Mouse (Mus musculus): Measurements from ENCODE around the gene Phactr3. TPM values are rescaled to one million over a fixed set of nuclear protein-coding genes. Genes with fewer than 3 reads are reported as not detected.

Phactr3 gene
- total and polyA plus RNA-seq, 3 experiments, result not detected

- TF ChIP-seq JUND (IDR thresholded peaks at IDR 0.05; ENCODE audit: low read depth, low read length), result no peak
- TF ChIP-seq MYC (IDR thresholded peaks at IDR 0.05; ENCODE audit: low read depth, low read length), result no peak
- TF ChIP-seq SIN3A (IDR thresholded peaks at IDR 0.05; ENCODE audit: low read length), result no peak
- DNase-seq (ENCODE audit: low read depth, low spot score), result no peak
- Histone ChIP-seq H3K9ac (ENCODE audit: control insufficient read depth, low read depth, low read length, poor library complexity, severe bottlenecking) (no peak overlapping the region), H3K4me1 (ENCODE audit: control insufficient read depth in 1 of 2, insufficient read depth in 2 of 2, low read length in 2 of 2) (no peaks in the 10 kb centered on the region), H3K4me3 (ENCODE audit: control insufficient read depth in 1 of 2, insufficient read depth in 1 of 2, low read depth in 2 of 2, low read length in 2 of 2) (no peak overlapping the region), H3K27me3 (ENCODE audit: control insufficient read depth in 1 of 2, insufficient read depth in 2 of 2, low read length in 2 of 2) (no peaks in the 10 kb centered on the region), H3K36me3 (ENCODE audit: control insufficient read depth in 1 of 2, insufficient read depth in 2 of 2, low read length in 2 of 2) (no peaks in the 10 kb centered on the region), H3K79me2 (ENCODE audit: control insufficient read depth, insufficient read depth, low read length, poor library complexity) (no peaks in the 10 kb centered on the region), H3K27ac (ENCODE audit: control insufficient read depth, low read depth, low read length) (no peak overlapping the region), H3K9me3 (replicated peaks; ENCODE audit: insufficient read depth, low read length) (no peaks in the 10 kb centered on the region)
These were observed 77.3 kb downstream of the Phactr3 start for GRCm38 (mm10) chr2:178196038-178196437.

- H3K79me2 ChIP-seq (ENCODE audit: control insufficient read depth, insufficient read depth, low read length, poor library complexity), result no peaks in the 10 kb centered on the region
- H3K4me1 ChIP-seq (ENCODE audit: control insufficient read depth in 1 of 2, insufficient read depth in 2 of 2, low read length in 2 of 2), result no peaks in the 10 kb centered on the region
- H3K36me3 ChIP-seq (ENCODE audit: control insufficient read depth in 1 of 2, insufficient read depth in 2 of 2, low read length in 2 of 2), result no peaks in the 10 kb centered on the region
- no peaks in the 10 kb centered on the region for H3K27me3 ChIP-seq (ENCODE audit: control insufficient read depth in 1 of 2, insufficient read depth in 2 of 2, low read length in 2 of 2)
- no peak for DNase-seq (ENCODE audit: low read depth, low spot score)
- H3K27ac ChIP-seq (ENCODE audit: control insufficient read depth, low read depth, low read length), result no peak overlapping the region
- no peak overlapping the region for H3K9ac ChIP-seq (ENCODE audit: control insufficient read depth, low read depth, low read length, poor library complexity, severe bottlenecking)
- H3K9me3 ChIP-seq (replicated peaks; ENCODE audit: insufficient read depth, low read length), result no peaks in the 10 kb centered on the region
- no peak overlapping the region for H3K4me3 ChIP-seq (ENCODE audit: control insufficient read depth in 1 of 2, insufficient read depth in 1 of 2, low read depth in 2 of 2, low read length in 2 of 2)
- TF ChIP-seq MAZ (IDR thresholded peaks at IDR 0.05; ENCODE audit: low read depth, low read length) (no peak), NRF1 (IDR thresholded peaks at IDR 0.05; ENCODE audit: insufficient read depth, low read depth, low read length, poor library complexity, severe bottlenecking) (no peak), NELFE (IDR thresholded peaks at IDR 0.05; ENCODE audit: low read depth, low read length) (no peak), POLR2AphosphoS5 (IDR thresholded peaks at IDR 0.05; ENCODE audit: borderline replicate concordance, low read depth, low read length) (no peak), ZC3H11A (IDR thresholded peaks at IDR 0.05; ENCODE audit: low read depth, low read length) (no peak), EP300 (IDR thresholded peaks at IDR 0.05; ENCODE audit: low read depth in 1 of 2, low read length in 2 of 2) (no peak), RAD21 (IDR thresholded peaks at IDR 0.05; ENCODE audit: low read depth, low read length) (no peak), ZKSCAN1 (IDR thresholded peaks at IDR 0.05; ENCODE audit: low read depth, low read length) (no peak), MXI1 (IDR thresholded peaks at IDR 0.05; ENCODE audit: low read depth, low read length) (no peak), ELF1 (IDR thresholded peaks at IDR 0.05; ENCODE audit: low read depth, low read length) (no peak)
These were observed 78.8 kb downstream of the Phactr3 start for GRCm38 (mm10) chr2:178197542-178197941.

GRCm38 (mm10) chr2:178204455-178204854 is 85.7 kb downstream of the Phactr3 start:
- no peaks in the 10 kb centered on the region for H3K9me3 ChIP-seq (replicated peaks; ENCODE audit: insufficient read depth, low read length)
- H3K27me3 ChIP-seq (ENCODE audit: control insufficient read depth in 1 of 2, insufficient read depth in 2 of 2, low read length in 2 of 2), result no peaks in the 10 kb centered on the region
- TF ChIP-seq TBP (IDR thresholded peaks at IDR 0.05; ENCODE audit: low read depth, low read length) (no peak), E2F4 (IDR thresholded peaks at IDR 0.05; ENCODE audit: borderline replicate concordance, low read depth, low read length) (no peak), KAT2A (conservative IDR thresholded peaks at IDR 0.05; ENCODE audit: low read depth, low read length) (no peak), EP300 (IDR thresholded peaks at IDR 0.05; ENCODE audit: low read depth in 1 of 2, low read length in 2 of 2) (no peak), GATA1 (IDR thresholded peaks at IDR 0.05; ENCODE audit: low read depth, low read length) (no peak), MYB (IDR thresholded peaks at IDR 0.05; ENCODE audit: low read depth, low read length) (no peak), ETS1 (IDR thresholded peaks at IDR 0.05; ENCODE audit: low read depth, low read length) (no peak), CHD1 (IDR thresholded peaks at IDR 0.05; ENCODE audit: low read depth, low read length) (no peak), MYC (IDR thresholded peaks at IDR 0.05; ENCODE audit: low read depth, low read length) (no peak), HCFC1 (IDR thresholded peaks at IDR 0.05; ENCODE audit: low read depth, low read length) (no peak), MAZ (IDR thresholded peaks at IDR 0.05; ENCODE audit: low read depth, low read length) (no peak), CHD2 (IDR thresholded peaks at IDR 0.05; ENCODE audit: low read length) (no peak), ZKSCAN1 (IDR thresholded peaks at IDR 0.05; ENCODE audit: low read depth, low read length) (no peak), NRF1 (IDR thresholded peaks at IDR 0.05; ENCODE audit: insufficient read depth, low read depth, low read length, poor library complexity, severe bottlenecking) (no peak), UBTF (IDR thresholded peaks at IDR 0.05; ENCODE audit: borderline replicate concordance, insufficient read depth, low read depth, low read length) (no peak), TAL1 (IDR thresholded peaks at IDR 0.05; ENCODE audit: low read length) (no peak), MXI1 (IDR thresholded peaks at IDR 0.05; ENCODE audit: low read depth, low read length) (no peak)

More at GRCm38 (mm10) chr2:178204455-178204854, 85.7 kb downstream of the Phactr3 start:
- no peaks in the 10 kb centered on the region for H3K79me2 ChIP-seq (ENCODE audit: control insufficient read depth, insufficient read depth, low read length, poor library complexity)
- H3K4me3 ChIP-seq (ENCODE audit: control insufficient read depth in 1 of 2, insufficient read depth in 1 of 2, low read depth in 2 of 2, low read length in 2 of 2), result no peak overlapping the region
- no peak for DNase-seq (ENCODE audit: low read depth, low spot score)
- no peaks in the 10 kb centered on the region for H3K4me1 ChIP-seq (ENCODE audit: control insufficient read depth in 1 of 2, insufficient read depth in 2 of 2, low read length in 2 of 2)
- H3K27ac ChIP-seq (ENCODE audit: control insufficient read depth, low read depth, low read length), result no peak overlapping the region
- H3K9ac ChIP-seq (ENCODE audit: control insufficient read depth, low read depth, low read length, poor library complexity, severe bottlenecking), result no peak overlapping the region
- no peaks in the 10 kb centered on the region for H3K36me3 ChIP-seq (ENCODE audit: control insufficient read depth in 1 of 2, insufficient read depth in 2 of 2, low read length in 2 of 2)

All from MEL (cell line).